Mouse (Mus musculus) hindbrain, postnatal 0 days (tissue): ENCODE data around the gene Sgtb. TPM values are rescaled to one million over a fixed set of nuclear protein-coding genes. Genes with fewer than 3 reads are reported as not detected.

ENCODE experiments used
- ATAC-seq: fragments of 200-750 bp; cut with Nextera tagmentation; 2 replicates; pipeline ENCODE4 v1.8.0; 2017; ENCODE audit warnings: mild to moderate bottlenecking, moderate TSS enrichment, moderate library complexity
- DNase-seq: peaks from one replicate; pipeline ENCODE4 v3.0.0-alpha.2; 2015; ENCODE audit warnings: low spot score
- H3K27ac ChIP-seq: fragments of 300-500 bp; sonication (generic); 2 replicates; pipeline ENCODE4 v1.5.1; 2014; ENCODE audit warnings: mild to moderate bottlenecking
- H3K27me3 ChIP-seq: fragments of 300-500 bp; sonication (generic); 2 replicates; pipeline ENCODE4 v1.6.1; 2014; ENCODE audit warnings: low read length, mixed read lengths; ENCODE audit not compliant: insufficient read depth
- H3K36me3 ChIP-seq: fragments of 300-500 bp; sonication (generic); 2 replicates; pipeline ENCODE4 v1.6.1; 2014; ENCODE audit warnings: low read length, mixed read lengths; ENCODE audit not compliant: insufficient read depth
- H3K4me1 ChIP-seq: fragments of 300-500 bp; sonication (generic); 2 replicates; pipeline ENCODE4 v1.6.1; 2014; ENCODE audit warnings: antibody characterized with exemption, low read length, mixed read lengths; ENCODE audit not compliant: insufficient read depth
- H3K4me2 ChIP-seq: fragments of 300-500 bp; sonication (generic); 2 replicates; pipeline ENCODE4 v1.6.1; 2014; ENCODE audit warnings: low read depth, mild to moderate bottlenecking, low read length, moderate library complexity, mixed read lengths
- H3K4me3 ChIP-seq: fragments of 300-500 bp; sonication (generic); 2 replicates; pipeline ENCODE4 v1.5.1; 2014; ENCODE audit warnings: low read length
- H3K9ac ChIP-seq: fragments of 300-500 bp; sonication (generic); replicated peaks from 2 replicates; pipeline ENCODE4 v1.6.1; 2014; ENCODE audit warnings: mild to moderate bottlenecking, low read length, moderate library complexity, mixed read lengths
- H3K9me3 ChIP-seq: fragments of 300-500 bp; sonication (generic); 2 replicates; pipeline ENCODE4 v1.6.1; 2016; ENCODE audit warnings: low read length, mixed read lengths
- CTCF ChIP-seq: IDR thresholded peaks from 2 replicates; pipeline ENCODE4 v1.5.1; 2016; ENCODE audit warnings: antibody characterized with exemption, control low read depth, low read depth
- WGBS: fragments of 180-500 bp; shearing (Covaris S2); extraction: QIAGEN DNeasy Blood & Tissue Kit; methylation state at CpG from one replicate; pipeline ENCODE4 v1.1.7; 2014; 5-methylcytosine and 5-hydroxymethylcytosine counted together
- polyA plus RNA-seq: library from polyadenylated mRNA; unstranded; fragments of >200 nt; fragmentation: Nextera tagmentation; extraction: Ambion mirVana; gene quantifications from 2 replicates; pipeline ENCODE4 v1.2.1, GENCODE M21; 2015
- total RNA-seq: library from RNA; depleted of rRNA; stranded (reverse); fragments of >200 nt; gene quantifications from 2 replicates; pipeline ENCODE4 v1.2.3, GENCODE M21; 2014

Sgtb gene
- total and polyA plus RNA-seq, 2 experiments from 2014 or later = 24.3 to 26.8 TPM

DNA sequence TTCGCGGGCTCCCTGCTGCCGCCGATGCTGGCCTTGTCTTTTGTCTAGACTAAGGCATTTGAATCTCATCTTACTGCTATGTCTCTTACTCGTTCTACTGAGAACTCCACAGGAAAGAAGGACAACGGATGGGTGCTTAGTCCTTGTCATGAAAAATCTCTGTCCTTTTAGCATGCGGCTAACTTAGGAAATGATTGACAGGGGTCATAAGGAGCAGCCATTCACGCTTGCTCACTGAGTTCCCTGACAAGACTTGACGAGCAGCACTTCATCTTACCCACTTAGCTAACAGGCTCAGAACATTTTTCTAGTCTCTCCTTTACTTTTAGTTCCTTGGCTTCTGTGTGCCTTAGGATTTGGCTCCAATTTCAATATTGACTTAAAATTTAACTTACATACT is 35.3 kb downstream of the Sgtb start:
- peaks cover 55% of the 10 kb centered on the region for H3K36me3 ChIP-seq
- no peak for TF ChIP-seq CTCF
- no peak overlapping the region for H3K9ac ChIP-seq
- no peak overlapping the region for H3K4me3 ChIP-seq
- H3K27me3 ChIP-seq = no peaks in the 10 kb centered on the region
- H3K4me1 ChIP-seq = no peaks in the 10 kb centered on the region
- H3K4me2 ChIP-seq = no peak overlapping the region
- H3K9me3 ChIP-seq = no peaks in the 10 kb centered on the region
- WGBS = 61% methylated on average over 9 of the region's 9 CpGs
- no peak overlapping the region for H3K27ac ChIP-seq
- ATAC-seq (no peak), DNase-seq (no peak)

DNA sequence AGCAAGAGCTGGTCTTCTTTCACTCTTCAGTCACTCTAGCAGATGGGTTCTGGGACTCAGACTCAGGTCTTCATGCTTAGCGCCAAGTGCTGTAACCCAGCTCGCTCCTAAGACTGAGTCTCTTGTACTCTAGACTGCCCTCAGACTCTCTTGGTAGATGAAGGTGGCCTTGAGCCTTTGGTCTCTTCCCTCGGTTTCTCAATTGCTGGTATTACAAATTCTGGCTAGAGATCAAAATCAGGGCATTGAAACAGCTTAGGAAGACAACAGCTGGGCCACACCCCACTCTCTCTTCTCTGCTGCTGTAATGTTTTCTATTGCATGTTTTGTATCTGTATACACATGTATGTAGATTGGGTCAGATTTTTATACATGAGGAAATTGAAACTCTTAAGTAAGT is 36.1 kb downstream of the Sgtb start:
- H3K4me1 ChIP-seq = no peaks in the 10 kb centered on the region
- peaks cover 47% of the 10 kb centered on the region for H3K36me3 ChIP-seq
- no peak overlapping the region for H3K4me3 ChIP-seq
- H3K27ac ChIP-seq = no peak overlapping the region
- WGBS = 89% methylated on average over 3 of the region's 3 CpGs
- ATAC-seq (no peak), DNase-seq (no peak)
- no peak overlapping the region for H3K9ac ChIP-seq
- no peak overlapping the region for H3K4me2 ChIP-seq
- H3K9me3 ChIP-seq = no peaks in the 10 kb centered on the region
- no peak for TF ChIP-seq CTCF
- no peaks in the 10 kb centered on the region for H3K27me3 ChIP-seq

DNA sequence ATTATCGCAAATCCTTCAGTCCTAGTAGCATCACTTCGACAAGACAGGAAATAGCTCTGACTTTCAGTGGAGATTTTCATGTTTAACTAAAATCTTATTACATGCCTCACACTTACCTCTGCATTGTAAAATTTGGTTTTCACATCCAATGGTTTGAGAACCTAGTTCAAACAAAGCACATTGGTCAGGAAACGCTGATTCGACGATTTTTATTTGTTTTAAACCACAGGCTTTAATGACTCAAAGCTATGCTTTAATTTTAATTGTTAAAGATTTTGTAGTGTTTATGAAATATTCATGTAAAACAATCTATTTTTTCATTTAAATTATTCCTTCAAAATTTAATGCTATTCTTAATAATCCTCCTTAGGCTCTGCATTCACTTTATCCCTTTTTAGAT is 44.6 kb downstream of the Sgtb start:
- Histone ChIP-seq H3K27ac (no peak overlapping the region), H3K27me3 (no peaks in the 10 kb centered on the region), H3K9me3 (no peaks in the 10 kb centered on the region), H3K36me3 (peaks cover 18% of the 10 kb centered on the region), H3K4me3 (no peak overlapping the region), H3K4me1 (no peaks in the 10 kb centered on the region), H3K9ac (no peak overlapping the region), H3K4me2 (no peak overlapping the region)
- TF ChIP-seq CTCF = no peak
- ATAC-seq = no peak
- WGBS = 98% methylated on average over 5 of the region's 5 CpGs
- DNase-seq = no peak

- 93% methylated on average over 7 of the region's 7 CpGs for WGBS
- no peaks in the 10 kb centered on the region for H3K27me3 ChIP-seq
Observed at GRCm38 (mm10) chr13:104155106-104155505, 45.6 kb downstream of the Sgtb start.

GRCm38 (mm10) chr13:104155686-104156085 is 46.1 kb downstream of the Sgtb start:
- Histone ChIP-seq H3K9ac (no peak overlapping the region), H3K9me3 (no peaks in the 10 kb centered on the region), H3K4me1 (no peaks in the 10 kb centered on the region), H3K27me3 (no peaks in the 10 kb centered on the region), H3K27ac (no peak overlapping the region), H3K36me3 (peaks cover 29% of the 10 kb centered on the region), H3K4me2 (no peak overlapping the region), H3K4me3 (no peak overlapping the region)
- no peak for TF ChIP-seq CTCF
- 87% methylated on average over 1 of the region's 1 CpGs for WGBS
- no peak for DNase-seq
- no peak for ATAC-seq

More at GRCm38 (mm10) chr13:104155106-104155505, 45.6 kb downstream of the Sgtb start:
- H3K27ac ChIP-seq = no peak overlapping the region
- ATAC-seq (no peak), DNase-seq (no peak)
- H3K9ac ChIP-seq = no peak overlapping the region
- H3K9me3 ChIP-seq = no peaks in the 10 kb centered on the region
- peaks cover 24% of the 10 kb centered on the region for H3K36me3 ChIP-seq
- no peak for TF ChIP-seq CTCF
- H3K4me3 ChIP-seq = no peak overlapping the region
- H3K4me1 ChIP-seq = no peaks in the 10 kb centered on the region
- no peak overlapping the region for H3K4me2 ChIP-seq

DNA sequence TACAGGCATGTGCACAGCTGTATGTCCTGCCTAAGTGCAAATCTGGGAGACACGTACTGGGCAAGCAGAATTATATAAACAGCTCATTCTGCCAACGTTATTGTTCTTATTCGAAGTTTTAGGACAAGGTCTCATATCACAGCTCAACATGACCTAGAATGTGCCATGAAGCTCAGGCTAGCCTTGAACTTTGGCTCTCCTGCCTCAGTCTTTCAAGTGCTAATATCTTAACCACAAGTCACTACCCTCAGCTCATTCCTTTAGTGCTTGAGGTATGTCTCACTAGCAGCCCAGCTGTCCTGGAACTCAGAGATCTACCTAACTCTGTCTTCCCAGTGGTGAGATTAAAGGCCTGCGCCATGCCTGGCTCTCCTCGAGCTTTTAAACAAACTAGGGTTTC is 62.2 kb downstream of the Sgtb start:
- no peak for TF ChIP-seq CTCF
- no peaks in the 10 kb centered on the region for H3K9me3 ChIP-seq
- no peak overlapping the region for H3K27ac ChIP-seq
- no peak overlapping the region for H3K9ac ChIP-seq
- H3K4me3 ChIP-seq = no peak overlapping the region
- DNase-seq = no peak
- no peak for ATAC-seq
- 94% methylated on average over 5 of the region's 5 CpGs for WGBS
- no peaks in the 10 kb centered on the region for H3K4me1 ChIP-seq
- peaks cover 5% of the 10 kb centered on the region; the same call in 1 of the 2 replicates for H3K36me3 ChIP-seq
- H3K27me3 ChIP-seq = no peaks in the 10 kb centered on the region
- H3K4me2 ChIP-seq = no peak overlapping the region

GRCm38 (mm10) chr13:104172498-104172897 is 63.0 kb downstream of the Sgtb start:
- TF ChIP-seq CTCF = no peak
- H3K9ac ChIP-seq = no peak overlapping the region
- no peaks in the 10 kb centered on the region for H3K9me3 ChIP-seq
- no peak overlapping the region for H3K4me3 ChIP-seq
- peaks cover 5% of the 10 kb centered on the region; the same call in 1 of the 2 replicates for H3K36me3 ChIP-seq
- no peak overlapping the region for H3K4me2 ChIP-seq
- H3K4me1 ChIP-seq = peaks cover 5% of the 10 kb centered on the region; the same call in 1 of the 2 replicates
- no peak overlapping the region for H3K27ac ChIP-seq
- DNase-seq = no peak
- H3K27me3 ChIP-seq = no peaks in the 10 kb centered on the region
- ATAC-seq = no peak
